Mouse (Mus musculus) lung, embryonic 14.5 days (tissue): ENCODE measurements at regions not wholly inside any gene's neighbourhood (a gene's known extent, or its start where the extent isn't known, plus 50 kb on each side); places are given as distances from the start of the nearest gene placed in this dataset. TPM values are rescaled to one million over a fixed set of nuclear protein-coding genes. Genes with fewer than 3 reads are reported as not detected.

Experiments used
- ATAC-seq: fragments of 200-750 bp; cut with Nextera tagmentation; 2 replicates; pipeline ENCODE4 v1.8.0; 2017; ENCODE audit warnings: mild to moderate bottlenecking, moderate TSS enrichment, moderate library complexity; ENCODE audit not compliant: insufficient read depth
- DNase-seq: peaks from one replicate; pipeline ENCODE4 v3.0.0-alpha.2; 2015
- H3K27ac ChIP-seq: fragments of 300-500 bp; sonication (generic); 2 replicates; pipeline ENCODE4 v1.5.1; 2014; ENCODE audit warnings: low read depth, mild to moderate bottlenecking, moderate library complexity
- H3K27me3 ChIP-seq: fragments of 300-500 bp; sonication (generic); 2 replicates; pipeline ENCODE4 v1.6.1; 2014; ENCODE audit warnings: low read length, control low read depth; ENCODE audit not compliant: insufficient read depth
- H3K36me3 ChIP-seq: fragments of 300-500 bp; sonication (generic); 2 replicates; pipeline ENCODE4 v1.6.1; 2014; ENCODE audit warnings: control low read depth; ENCODE audit not compliant: insufficient read depth
- H3K4me1 ChIP-seq: fragments of 300-500 bp; sonication (generic); 2 replicates; pipeline ENCODE4 v1.6.1; 2014; ENCODE audit warnings: antibody characterized with exemption, control low read depth; ENCODE audit not compliant: insufficient read depth
- H3K4me2 ChIP-seq: fragments of 300-500 bp; sonication (generic); 2 replicates; pipeline ENCODE4 v1.6.1; 2014; ENCODE audit warnings: mild to moderate bottlenecking
- H3K4me3 ChIP-seq: fragments of 300-500 bp; sonication (generic); 2 replicates; pipeline ENCODE4 v1.5.1; 2014; ENCODE audit warnings: low read depth, low read length
- H3K9ac ChIP-seq: fragments of 300-500 bp; sonication (generic); 2 replicates; pipeline ENCODE4 v1.6.1; 2014
- H3K9me3 ChIP-seq: fragments of 300-500 bp; sonication (generic); 2 replicates; pipeline ENCODE4 v1.6.1; 2016; ENCODE audit warnings: low read depth, low read length, control low read depth
- CTCF ChIP-seq: IDR thresholded peaks from 2 replicates; pipeline ENCODE4 v1.5.1; 2016; ENCODE audit warnings: antibody characterized with exemption, low read depth
- WGBS: fragments of 180-500 bp; shearing (Covaris S2); extraction: QIAGEN DNeasy Blood & Tissue Kit; methylation state at CpG from one replicate; pipeline ENCODE4 v1.1.7; 2014; 5-methylcytosine and 5-hydroxymethylcytosine counted together
- microRNA-seq: library from miRNA; unstranded; fragments of <30 nt; microRNA quantifications from one replicate; pipeline ENCODE4, GENCODE M21; 2016; ENCODE audit warnings: borderline number of aligned reads

DNA sequence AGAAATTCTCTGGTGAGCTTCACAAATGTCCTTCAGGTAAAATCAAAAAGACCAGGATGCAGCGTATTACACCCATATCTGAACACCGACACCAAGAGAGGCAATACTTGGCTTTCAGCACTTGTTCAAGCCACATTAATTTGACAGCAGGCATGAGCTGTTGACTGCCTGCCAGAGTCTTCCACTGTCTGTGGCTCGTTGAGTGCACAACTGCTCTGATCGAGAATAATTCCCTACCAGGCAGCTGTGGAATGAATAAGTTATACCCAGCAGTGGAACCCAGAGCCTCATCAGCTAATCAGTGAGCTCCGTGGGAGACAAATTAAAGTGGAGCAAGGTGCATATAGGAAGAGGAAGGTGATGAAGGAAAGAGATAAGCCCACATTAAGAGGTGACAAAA, 475.3 kb upstream of the Ddx18 start:
- Histone ChIP-seq H3K27me3 (no peaks in the 10 kb centered on the region), H3K4me3 (no peak overlapping the region), H3K4me1 (no peaks in the 10 kb centered on the region), H3K4me2 (no peak overlapping the region), H3K9me3 (no peaks in the 10 kb centered on the region), H3K27ac (no peak overlapping the region), H3K9ac (no peak overlapping the region), H3K36me3 (no peaks in the 10 kb centered on the region)
- ATAC-seq (no peak), DNase-seq (peak; percentile 26)
- TF ChIP-seq CTCF = no peak
- 45% methylated on average over 5 of the region's 5 CpGs for WGBS

DNA sequence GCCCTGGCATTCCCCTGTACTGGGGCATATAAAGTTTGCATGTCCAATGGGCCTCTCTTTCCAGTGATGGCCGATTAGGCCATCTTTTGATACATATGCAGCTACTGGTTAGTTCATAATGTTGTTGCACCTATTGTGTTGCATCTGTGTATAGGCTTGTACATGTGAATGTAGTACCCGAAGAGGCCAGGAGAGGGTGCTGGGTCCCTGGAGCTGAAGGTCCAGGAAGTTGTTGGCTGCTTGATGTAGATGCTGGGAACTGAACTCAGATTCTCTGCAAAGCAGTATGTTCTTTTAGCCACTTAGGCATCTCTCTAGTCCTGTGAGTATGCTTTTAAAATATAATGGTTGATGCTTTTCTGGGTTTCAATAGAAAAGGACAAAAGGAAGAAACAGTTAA, 440.0 kb upstream of the Ddx18 start:
- 82% methylated on average over 2 of the region's 2 CpGs for WGBS
- Histone ChIP-seq H3K4me2 (no peak overlapping the region), H3K27ac (no peak overlapping the region), H3K4me1 (no peaks in the 10 kb centered on the region), H3K36me3 (no peaks in the 10 kb centered on the region), H3K9ac (no peak overlapping the region), H3K27me3 (no peaks in the 10 kb centered on the region), H3K9me3 (no peaks in the 10 kb centered on the region), H3K4me3 (no peak overlapping the region)
- ATAC-seq = no peak
- DNase-seq = no peak
- TF ChIP-seq CTCF = peak; percentile 5; the same call in 1 of the 2 replicates

DNA sequence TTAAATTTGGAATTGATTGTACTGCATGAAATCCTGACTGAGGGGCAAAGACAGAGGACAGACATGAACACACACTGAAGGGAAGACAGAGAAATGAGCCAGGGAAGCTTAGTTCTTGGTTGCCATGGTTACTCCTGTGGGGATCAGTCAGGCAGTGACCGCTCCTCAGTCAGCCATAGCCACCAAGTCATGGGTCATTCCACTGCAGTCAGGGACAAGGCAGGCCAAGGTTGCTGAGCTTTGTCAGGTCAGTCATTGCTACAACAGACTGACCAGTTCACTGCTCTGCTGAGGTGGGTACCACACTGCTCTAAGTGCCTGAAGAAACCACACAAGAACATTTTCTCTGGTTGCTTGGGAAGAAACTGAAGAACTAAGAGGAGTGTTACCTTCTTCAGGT, 428.7 kb upstream of the Ddx18 start:
- no peak for DNase-seq
- 75% methylated on average over 1 of the region's 1 CpGs for WGBS
- H3K27ac ChIP-seq = no peak overlapping the region
- no peaks in the 10 kb centered on the region for H3K36me3 ChIP-seq
- ATAC-seq = no peak
- no peak overlapping the region for H3K4me2 ChIP-seq
- H3K9ac ChIP-seq = no peak overlapping the region
- no peak overlapping the region for H3K4me3 ChIP-seq
- no peaks in the 10 kb centered on the region for H3K9me3 ChIP-seq
- no peaks in the 10 kb centered on the region for H3K27me3 ChIP-seq
- no peaks in the 10 kb centered on the region for H3K4me1 ChIP-seq
- TF ChIP-seq CTCF = no peak

DNA sequence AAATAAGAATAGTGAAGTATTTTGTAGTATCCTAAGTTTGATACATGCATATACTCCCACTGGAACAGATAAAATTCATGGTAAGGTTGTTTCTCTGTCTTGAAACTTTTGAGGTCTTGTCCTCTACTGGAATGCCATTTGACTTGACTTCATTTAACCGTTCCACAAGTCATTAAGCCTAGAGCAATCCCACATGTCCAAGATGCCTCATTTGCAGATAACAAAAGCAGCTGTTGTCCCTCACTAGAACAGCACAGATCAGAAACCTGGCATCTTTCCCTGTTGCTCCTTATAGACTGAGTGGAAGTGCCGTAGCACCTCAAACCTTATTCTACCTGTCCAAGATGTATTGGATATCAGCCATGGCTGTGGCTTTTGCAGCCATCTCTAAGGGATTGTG, 422.9 kb upstream of the Ddx18 start:
- Histone ChIP-seq H3K9ac (no peak overlapping the region), H3K27ac (no peak overlapping the region), H3K27me3 (no peaks in the 10 kb centered on the region), H3K36me3 (no peaks in the 10 kb centered on the region), H3K4me3 (no peak overlapping the region), H3K4me1 (no peaks in the 10 kb centered on the region), H3K9me3 (no peaks in the 10 kb centered on the region), H3K4me2 (no peak overlapping the region)
- ATAC-seq (peak; percentile 78; the same call in 1 of the 2 replicates), DNase-seq (peak; percentile 69)
- 45% methylated on average over 2 of the region's 2 CpGs for WGBS
- TF ChIP-seq CTCF = no peak

DNA sequence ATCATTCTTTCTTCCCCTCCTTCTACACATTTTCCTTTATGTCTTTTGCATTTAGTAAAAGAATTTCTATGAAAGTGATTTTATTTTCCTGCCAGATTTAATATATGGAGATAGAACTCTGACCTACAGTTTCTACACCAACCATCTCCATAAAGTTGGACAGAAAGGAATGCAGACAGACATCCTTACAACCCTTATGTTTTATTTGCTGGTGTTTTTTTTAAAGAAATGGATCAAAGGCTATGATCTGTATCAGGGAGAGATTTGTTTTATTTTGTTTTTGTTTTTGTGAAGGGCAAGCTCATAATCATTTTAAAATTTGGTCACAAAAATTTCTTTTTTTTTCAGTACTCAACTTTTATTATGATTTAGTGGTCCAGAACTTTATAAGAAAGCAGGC, 391.2 kb upstream of the Ddx18 start:
- no peak for DNase-seq
- TF ChIP-seq CTCF = no peak
- Histone ChIP-seq H3K36me3 (no peaks in the 10 kb centered on the region), H3K4me3 (no peak overlapping the region), H3K4me1 (no peaks in the 10 kb centered on the region), H3K9ac (no peak overlapping the region), H3K9me3 (no peaks in the 10 kb centered on the region), H3K27me3 (no peaks in the 10 kb centered on the region), H3K4me2 (no peak overlapping the region), H3K27ac (no peak overlapping the region)
- ATAC-seq = no peak

DNA sequence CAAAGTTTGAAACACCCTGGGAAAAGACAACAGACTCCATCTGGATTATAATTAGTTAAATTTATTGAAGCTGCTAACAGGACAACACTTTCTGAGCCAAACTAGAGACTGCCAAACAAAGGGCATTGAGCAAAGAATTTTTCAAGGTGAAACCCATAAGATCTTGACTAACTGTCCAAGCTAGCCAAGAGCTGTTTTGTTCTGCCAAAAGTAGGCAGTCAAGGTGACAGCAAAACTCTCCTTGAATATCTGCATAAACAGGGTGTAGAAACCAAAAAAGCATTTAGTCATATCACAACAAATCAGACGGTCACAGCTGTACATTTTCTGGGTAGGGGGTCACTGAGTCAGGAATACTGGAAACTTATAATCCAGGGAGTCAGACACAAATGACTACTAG, 368.1 kb upstream of the Ddx18 start:
- no peaks in the 10 kb centered on the region for H3K9me3 ChIP-seq
- H3K4me3 ChIP-seq = no peak overlapping the region
- 69% methylated on average over 1 of the region's 1 CpGs for WGBS
- no peak overlapping the region for H3K4me2 ChIP-seq
- no peaks in the 10 kb centered on the region for H3K36me3 ChIP-seq
- H3K27me3 ChIP-seq = no peaks in the 10 kb centered on the region
- no peak overlapping the region for H3K27ac ChIP-seq
- ATAC-seq = no peak
- TF ChIP-seq CTCF = no peak
- no peak for DNase-seq
- no peak overlapping the region for H3K9ac ChIP-seq
- H3K4me1 ChIP-seq = no peaks in the 10 kb centered on the region

Small RNA genes lying in the stretch of these regions (microRNA-seq; reads per million reads assigned to microRNA genes)
- not detected for gene Gm26472
